Mouse (Mus musculus): Measurements from ENCODE around the gene Sec61a1. TPM values are rescaled to one million over a fixed set of nuclear protein-coding genes. Genes with fewer than 3 reads are reported as not detected.

Sec61a1 gene
- total and polyA plus RNA-seq, 3 experiments: 139 to 276 (median 237) TPM

- TF ChIP-seq TBP (conservative IDR thresholded peaks at IDR 0.05; ENCODE audit: low read depth, low read length): no peak
- dilution Hi-C loops (cut with MboI; ENCODE audit: extremely low pct_ligation_motif_present, extremely low pct_unique_long_range_greater_than_20kb, low sequenced_read_pairs) (no loop called here), in situ Hi-C loops (cut with MboI; ENCODE audit: low pct_ligation_motif_present, low pct_unique_long_range_greater_than_20kb, low sequenced_read_pairs) (no loop called here)
- H3K4me2 ChIP-seq (ENCODE audit: insufficient read depth, low read depth, poor library complexity, severe bottlenecking): no peak overlapping the region
- no peak overlapping the region for H3K27ac ChIP-seq (ENCODE audit: insufficient read depth, low read depth)
- no peak overlapping the region for H3K4me3 ChIP-seq (replicated peaks in 1 of 3; ENCODE audit: low read depth in 2 of 3, low read length in 2 of 3, poor library complexity in 1 of 3)
- peaks cover 0 to 10% of the 10 kb centered on the region in 2 experiments; a peak in 1 of 4 replicates for H3K4me1 ChIP-seq (ENCODE audit: control insufficient read depth in 1 of 2, insufficient read depth in 2 of 2)
- H3K79me2 ChIP-seq (replicated peaks; ENCODE audit: control insufficient read depth, extremely low read depth, insufficient read depth, poor library complexity, severe bottlenecking): no peaks in the 10 kb centered on the region
- no peak overlapping the region for H3K9ac ChIP-seq (ENCODE audit: insufficient read depth, low read depth)
- no peak for DNase-seq (ENCODE audit: extremely low read depth)
- no peaks in the 10 kb centered on the region for H3K27me3 ChIP-seq (replicated peaks)
- H3K36me3 ChIP-seq (replicated peaks in 1 of 2; ENCODE audit: control insufficient read depth in 1 of 2, insufficient read depth in 1 of 2, low read length in 1 of 2): peaks cover 62 to 86% of the 10 kb centered on the region in 2 experiments
- no peaks in the 10 kb centered on the region for H3K9me3 ChIP-seq (replicated peaks; ENCODE audit: low read length)
Observed at GRCm38 (mm10) chr6:88490629-88491354, 27.9 kb downstream of the Sec61a1 start.

GRCm38 (mm10) chr6:88489834-88490233 lies 28.9 kb downstream of the Sec61a1 start:
- no peak for DNase-seq (ENCODE audit: extremely low read depth)
- no peak overlapping the region for H3K27ac ChIP-seq (ENCODE audit: insufficient read depth, low read depth)
- in situ Hi-C loops (cut with MboI; ENCODE audit: low pct_ligation_motif_present, low pct_unique_long_range_greater_than_20kb, low sequenced_read_pairs): no loop called here
- H3K79me2 ChIP-seq (replicated peaks; ENCODE audit: control insufficient read depth, extremely low read depth, insufficient read depth, poor library complexity, severe bottlenecking): no peaks in the 10 kb centered on the region
- H3K36me3 ChIP-seq (replicated peaks in 1 of 2; ENCODE audit: control insufficient read depth in 1 of 2, insufficient read depth in 1 of 2, low read length in 1 of 2): peaks cover 70 to 91% of the 10 kb centered on the region in 2 experiments
- dilution Hi-C loops (cut with MboI; ENCODE audit: extremely low pct_ligation_motif_present, extremely low pct_unique_long_range_greater_than_20kb, low sequenced_read_pairs): no loop called here
- H3K9me3 ChIP-seq (replicated peaks; ENCODE audit: low read length): no peaks in the 10 kb centered on the region
- H3K4me1 ChIP-seq (ENCODE audit: control insufficient read depth in 1 of 2, insufficient read depth in 2 of 2): peaks cover 0 to 19% of the 10 kb centered on the region in 2 experiments; a peak in 2 of 4 replicates
- no peaks in the 10 kb centered on the region for H3K27me3 ChIP-seq (replicated peaks)
- TF ChIP-seq POLR2AphosphoS2 (IDR thresholded peaks at IDR 0.05; ENCODE audit: low read depth, low read length) (no peak), USF2 (conservative IDR thresholded peaks at IDR 0.05; ENCODE audit: low read depth, low read length) (no peak), MXI1 (IDR thresholded peaks at IDR 0.05; ENCODE audit: low read depth, low read length) (no peak), KAT2A (IDR thresholded peaks at IDR 0.05; ENCODE audit: insufficient replicate concordance, low read length) (no peak), UBTF (IDR thresholded peaks at IDR 0.05; ENCODE audit: low read depth, low read length) (no peak), JUN (IDR thresholded peaks at IDR 0.05; ENCODE audit: insufficient read depth, low read depth, low read length) (no peak), JUND (conservative IDR thresholded peaks at IDR 0.05; ENCODE audit: low read depth, low read length) (no peak), MEF2A (IDR thresholded peaks at IDR 0.05; ENCODE audit: borderline replicate concordance, low read depth, low read length) (no peak), CTCF (conservative IDR thresholded peaks at IDR 0.05 in 1 of 2, IDR thresholded peaks at IDR 0.05 in 1 of 2; ENCODE audit: low read depth in 2 of 2, low read length in 2 of 2) (no peak), SIN3A (IDR thresholded peaks at IDR 0.05; ENCODE audit: low read length) (no peak), CHD1 (IDR thresholded peaks at IDR 0.05; ENCODE audit: low read depth, low read length) (no peak), TBP (conservative IDR thresholded peaks at IDR 0.05; ENCODE audit: low read depth, low read length) (no peak), MAZ (IDR thresholded peaks at IDR 0.05; ENCODE audit: low read depth, low read length) (no peak), RCOR1 (conservative IDR thresholded peaks at IDR 0.05; ENCODE audit: low read depth, low read length) (no peak), GABPA (IDR thresholded peaks at IDR 0.05; ENCODE audit: insufficient replicate concordance, low read depth, low read length) (no peak), SMC3 (IDR thresholded peaks at IDR 0.05; ENCODE audit: low read depth, low read length) (no peak), ETS1 (conservative IDR thresholded peaks at IDR 0.05; ENCODE audit: low read depth, low read length) (no peak), HCFC1 (IDR thresholded peaks at IDR 0.05; ENCODE audit: low read depth, low read length) (no peak), ZKSCAN1 (IDR thresholded peaks at IDR 0.05; ENCODE audit: borderline replicate concordance, low read depth, low read length) (no peak)
- H3K4me3 ChIP-seq (replicated peaks in 1 of 3; ENCODE audit: low read depth in 2 of 3, low read length in 2 of 3, poor library complexity in 1 of 3): no peak overlapping the region
- no peak overlapping the region for H3K4me2 ChIP-seq (ENCODE audit: insufficient read depth, low read depth, poor library complexity, severe bottlenecking)
- no peak overlapping the region for H3K9ac ChIP-seq (ENCODE audit: insufficient read depth, low read depth)
